Comparison of ENCODE assay signal across 19 mouse cellular contexts in genomic region chr8:17659753-17660361, GRCm38 (mm10).
"Had no signal": no experiment of that assay in that cellular context is flagged by ENCODE, and none has a peak within 500 bp of the region (broad histone marks: within the 10 kb centered on the region; RNA-seq: fewer than 3 reads in every experiment).

No protein-coding gene starts in this region.

- H3K27ac ChIP-seq: liver, embryonic 13.5 days; liver, embryonic 15.5 days; neural tube, embryonic 13.5 days; neural tube, embryonic 15.5 days had no signal

- H3K27me3 ChIP-seq: liver, embryonic 13.5 days; liver, embryonic 15.5 days; neural tube, embryonic 13.5 days; neural tube, embryonic 15.5 days had no signal

- DNase-seq: liver; liver, embryonic 13.5 days; liver, postnatal 0 days; lung, embryonic 14.5 days; lung, postnatal 10 days; lung, postnatal 4 days; retina, postnatal 1 day; right cerebral cortex, adult 18-20 months; right cerebral cortex, postnatal 25 days; right cerebral cortex, postnatal 4 days; spleen, adult 18-20 months; thymus, adult 18-20 months; thymus, postnatal 25 days; thymus, postnatal 4 days had no signal

- H3K4me3 ChIP-seq: liver, embryonic 13.5 days; liver, embryonic 15.5 days; myocyte; neural tube, embryonic 13.5 days; neural tube, embryonic 15.5 days had no signal

- H3K9ac ChIP-seq: liver, embryonic 13.5 days; liver, embryonic 15.5 days; liver, postnatal 0 days; lung, embryonic 14.5 days; neural tube, embryonic 13.5 days; neural tube, embryonic 15.5 days had no signal

- ATAC-seq: liver, postnatal 0 days had no signal

- H3K9me3 ChIP-seq: liver, embryonic 13.5 days; liver, embryonic 15.5 days; neural tube, embryonic 13.5 days; neural tube, embryonic 15.5 days had no signal

- H3K4me2 ChIP-seq: liver, embryonic 11.5 days; liver, embryonic 13.5 days; liver, embryonic 15.5 days; lung, embryonic 14.5 days; neural tube, embryonic 13.5 days; neural tube, embryonic 15.5 days had no signal

- H3K4me1 ChIP-seq: liver, embryonic 13.5 days; liver, embryonic 15.5 days; neural tube, embryonic 15.5 days had no signal

- H3K36me3 ChIP-seq: liver, embryonic 13.5 days; liver, embryonic 15.5 days; neural tube, embryonic 13.5 days; neural tube, embryonic 15.5 days had no signal
